Mouse (Mus musculus) duodenum, adult 2 months (tissue): ENCODE measurements around the gene Sfxn1. TPM values are rescaled to one million over a fixed set of nuclear protein-coding genes. Genes with fewer than 3 reads are reported as not detected.

ENCODE experiments used
- polyA plus RNA-seq: library from polyadenylated mRNA; depleted of rRNA; stranded (reverse); fragments of >200 nt; gene quantifications from 2 replicates; pipeline ENCODE4 v1.2.3, GENCODE M21; 2012; ENCODE audit warnings: low replicate concordance; rRNA removed

Gene Sfxn1
- 19.6 and 33.2 TPM in 2 replicates for polyA plus RNA-seq

DNA sequence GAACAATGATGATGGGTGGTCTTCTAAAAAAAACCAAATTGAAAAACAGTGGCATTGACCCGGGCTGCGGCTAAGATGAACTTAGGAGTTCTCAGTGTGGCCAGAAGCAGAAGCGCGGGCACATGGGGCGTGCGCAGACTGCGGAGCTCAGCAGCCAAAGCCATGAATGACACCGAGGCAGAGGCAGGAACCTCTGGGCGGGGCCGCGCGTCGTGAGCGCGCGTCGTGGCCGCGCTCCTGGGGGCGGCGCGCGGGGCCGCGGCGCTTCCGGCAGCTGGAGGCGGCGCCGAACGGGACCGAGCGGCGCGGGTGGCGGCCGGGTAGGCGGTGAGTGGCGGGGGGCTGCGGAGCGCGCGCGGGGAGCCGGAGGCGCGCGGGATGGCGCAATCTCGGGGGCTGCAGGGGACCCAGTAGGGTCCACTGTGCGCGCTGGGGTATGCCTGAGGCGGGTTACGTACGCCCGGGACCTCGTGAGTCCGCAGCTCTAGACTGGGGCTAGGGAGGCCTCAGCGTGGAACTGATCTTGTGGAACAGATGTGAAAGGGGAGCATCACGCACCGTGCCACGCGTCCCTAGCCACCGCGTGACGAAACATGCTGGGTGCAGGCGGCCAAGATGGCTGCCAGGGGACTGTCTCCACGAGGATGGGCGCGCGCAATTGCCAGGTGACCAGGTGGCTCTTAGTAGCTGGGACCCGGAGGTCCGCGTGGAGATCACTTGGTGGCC lies at the start of gene Sfxn1:
Sfxn1 (plus strand) TSS at position 264 of the 726 bp plus-strand sequence.

DNA sequence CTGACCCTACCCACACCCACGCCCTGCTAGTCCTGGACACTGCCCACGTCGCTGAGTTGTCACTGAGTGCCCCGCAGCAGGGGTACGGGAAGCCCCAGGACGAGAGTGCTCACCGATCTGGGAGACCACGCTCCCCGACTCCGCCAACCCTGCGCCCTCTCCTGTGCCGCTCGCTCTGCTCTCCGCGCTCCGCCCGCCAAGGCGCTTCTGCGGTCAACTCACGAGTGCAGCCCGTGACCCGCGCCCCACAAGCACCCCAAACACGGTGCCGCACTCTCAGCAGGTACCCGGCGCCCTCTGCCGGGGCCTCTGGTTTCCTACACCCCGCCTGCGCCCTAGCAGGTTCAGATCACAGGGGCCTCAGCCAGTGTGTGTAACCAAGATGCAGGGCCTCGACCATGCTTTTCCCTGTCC lies 16.2 kb upstream of the Sfxn1 start, which contains the start of gene Drd1:
Drd1 (minus strand) TSS at position 258 of the 414 bp plus-strand sequence.

Other genes with a start within 250 kb of the Sfxn1 start
- gene Drd1, start 16.2 kb upstream of the Sfxn1 start, polyA plus RNA-seq = 0.07 TPM in 1 of 2 replicates, not detected in the other
- gene Hrh2, start 120.3 kb downstream of the Sfxn1 start, polyA plus RNA-seq = 0.15 and 0.37 TPM in 2 replicates